Mouse (Mus musculus): ENCODE data around the gene Mrpl38. TPM values are rescaled to one million over a fixed set of nuclear protein-coding genes. Genes with fewer than 3 reads are reported as not detected.

Mrpl38 gene
- polyA plus RNA-seq, 1 experiment: 19.2 TPM

DNA sequence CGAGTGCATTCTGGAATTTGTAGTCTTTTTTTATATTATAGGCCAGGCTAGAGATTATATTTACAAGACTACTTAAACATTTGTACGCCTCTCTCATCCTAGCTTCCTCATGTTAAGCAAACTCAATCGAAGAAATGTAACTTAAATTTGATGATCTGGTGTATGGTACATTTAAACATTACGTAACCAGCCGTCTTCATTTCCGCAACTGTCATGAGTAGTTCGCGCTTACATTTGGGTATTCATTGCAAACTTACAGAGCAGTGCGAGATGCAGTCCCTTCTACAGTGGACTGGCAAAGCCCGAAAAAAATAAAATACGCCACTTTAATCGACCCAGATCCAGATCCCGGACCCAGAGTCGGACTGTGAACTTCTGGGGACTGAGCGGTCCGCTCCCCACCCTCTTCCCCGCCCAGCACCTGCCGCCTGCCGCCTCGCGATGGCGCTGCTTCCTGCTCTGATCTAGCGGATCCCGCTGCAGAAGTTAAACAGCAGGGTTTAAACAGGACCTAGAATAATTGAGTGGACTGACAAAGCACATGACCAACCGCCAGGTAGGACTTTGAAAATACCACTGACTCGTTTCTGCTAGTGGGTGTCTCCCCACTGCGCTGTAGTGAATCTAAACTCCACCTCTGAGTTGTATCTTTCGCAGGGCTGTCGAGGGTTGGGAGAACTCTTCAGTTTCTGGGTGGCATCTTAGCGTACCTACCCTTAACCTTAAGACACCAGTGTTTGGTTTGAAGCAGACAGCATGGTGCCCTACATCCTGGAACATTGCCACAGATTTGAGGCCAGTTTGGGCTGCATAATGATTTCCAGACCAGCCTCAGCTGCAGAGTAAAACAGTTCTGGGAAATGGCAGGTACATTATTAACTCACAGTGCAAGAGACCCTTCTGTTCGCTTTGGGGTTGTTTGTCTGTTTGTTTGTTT lies 51.2 kb downstream of the Mrpl38 start:
- H3K4me3 ChIP-seq (ENCODE audit: insufficient read depth, low read length): peak overlapping the region; percentile 62
- H3K27ac ChIP-seq (ENCODE audit: insufficient read depth, low read depth, low read length): peak overlapping the region; percentile 79
- H3K4me1 ChIP-seq (ENCODE audit: control insufficient read depth, insufficient read depth, low read length): peaks cover 26% of the 10 kb centered on the region
- TF ChIP-seq CTCF (IDR thresholded peaks at IDR 0.05; ENCODE audit: low read depth, low read length): peak; percentile 72
- no peak for TF ChIP-seq POLR2A (IDR thresholded peaks at IDR 0.05; ENCODE audit: borderline replicate concordance, low read depth, low read length)

GRCm38 (mm10) chr11:116086258-116087193 lies 52.1 kb downstream of the Mrpl38 start, which contains the start of gene Wbp2:
Gene Wbp2, minus strand, starts transcription at chr11:116086995.
- Histone ChIP-seq H3K4me1 (ENCODE audit: control insufficient read depth, insufficient read depth, low read length) (peaks cover 26% of the 10 kb centered on the region), H3K4me3 (ENCODE audit: insufficient read depth, low read length) (peak within 1 kb of the TSS; percentile 69), H3K27ac (ENCODE audit: insufficient read depth, low read depth, low read length) (peak within 1 kb of the TSS; percentile 80)
- TF ChIP-seq CTCF (IDR thresholded peaks at IDR 0.05; ENCODE audit: low read depth, low read length) (no peak), POLR2A (IDR thresholded peaks at IDR 0.05; ENCODE audit: borderline replicate concordance, low read depth, low read length) (no peak)

- no peak overlapping the region for H3K27ac ChIP-seq (ENCODE audit: insufficient read depth, low read depth, low read length)
- H3K4me1 ChIP-seq (ENCODE audit: control insufficient read depth, insufficient read depth, low read length): peaks cover 26% of the 10 kb centered on the region
Measured at GRCm38 (mm10) chr11:116084166-116084565, 54.5 kb downstream of the Mrpl38 start.

GRCm38 (mm10) chr11:116083096-116083672 lies 55.5 kb downstream of the Mrpl38 start:
- TF ChIP-seq CTCF (IDR thresholded peaks at IDR 0.05; ENCODE audit: low read depth, low read length): no peak
- TF ChIP-seq POLR2A (IDR thresholded peaks at IDR 0.05; ENCODE audit: borderline replicate concordance, low read depth, low read length): no peak
- no peak overlapping the region for H3K27ac ChIP-seq (ENCODE audit: insufficient read depth, low read depth, low read length)
- no peak overlapping the region for H3K4me3 ChIP-seq (ENCODE audit: insufficient read depth, low read length)
- H3K4me1 ChIP-seq (ENCODE audit: control insufficient read depth, insufficient read depth, low read length): peaks cover 21% of the 10 kb centered on the region

More at GRCm38 (mm10) chr11:116084166-116084565, 54.5 kb downstream of the Mrpl38 start:
- no peak overlapping the region for H3K4me3 ChIP-seq (ENCODE audit: insufficient read depth, low read length)
- TF ChIP-seq POLR2A (IDR thresholded peaks at IDR 0.05; ENCODE audit: borderline replicate concordance, low read depth, low read length) (no peak), CTCF (IDR thresholded peaks at IDR 0.05; ENCODE audit: low read depth, low read length) (no peak)

Other genes starting within 250 kb of the Mrpl38 start
- gene Smim5, start 238.9 kb downstream of the Mrpl38 start, polyA plus RNA-seq (2012; ENCODE audit: insufficient read depth, insufficient read length, missing spikeins): not detected in 2 replicates
- gene Smim6, start 226.9 kb downstream of the Mrpl38 start, polyA plus RNA-seq (2012; ENCODE audit: insufficient read depth, insufficient read length, missing spikeins): not detected in 2 replicates
- 23.6 and 24.5 TPM in 2 replicates for gene Sap30bp, start 205.6 kb downstream of the Mrpl38 start, polyA plus RNA-seq (2012; ENCODE audit: insufficient read depth, insufficient read length, missing spikeins)
- gene Recql5, start 205.4 kb downstream of the Mrpl38 start, polyA plus RNA-seq (2012; ENCODE audit: insufficient read depth, insufficient read length, missing spikeins): 19.9 and 21.5 TPM in 2 replicates
- 0.23 TPM in 1 of 2 replicates, not detected in the other for gene Itgb4, start 164.2 kb downstream of the Mrpl38 start, polyA plus RNA-seq (2012; ENCODE audit: insufficient read depth, insufficient read length, missing spikeins)
- gene Galk1, start 126.1 kb downstream of the Mrpl38 start, polyA plus RNA-seq (2012; ENCODE audit: insufficient read depth, insufficient read length, missing spikeins): 12.2 and 14.4 TPM in 2 replicates
- 431 and 432 TPM in 2 replicates for gene H3f3b, start 110.9 kb downstream of the Mrpl38 start, polyA plus RNA-seq (2012; ENCODE audit: insufficient read depth, insufficient read length, missing spikeins)
- gene Unk, start 108.5 kb downstream of the Mrpl38 start, polyA plus RNA-seq (2012; ENCODE audit: insufficient read depth, insufficient read length, missing spikeins): 24.9 and 28.1 TPM in 2 replicates
- gene Unc13d, start 60.9 kb downstream of the Mrpl38 start, polyA plus RNA-seq (2012; ENCODE audit: insufficient read depth, insufficient read length, missing spikeins): 23.2 and 32.3 TPM in 2 replicates
- 134 and 155 TPM in 2 replicates for gene Wbp2, start 51.9 kb downstream of the Mrpl38 start, polyA plus RNA-seq (2012; ENCODE audit: insufficient read depth, insufficient read length, missing spikeins)
- 32.1 and 38.5 TPM in 2 replicates for gene Trim47, start 11.7 kb downstream of the Mrpl38 start, polyA plus RNA-seq (2012; ENCODE audit: insufficient read depth, insufficient read length, missing spikeins)
- gene Trim65, start 7.7 kb downstream of the Mrpl38 start, polyA plus RNA-seq (2012; ENCODE audit: insufficient read depth, insufficient read length, missing spikeins): 22.4 and 23.4 TPM in 2 replicates
- gene Fbf1, start 29.3 kb upstream of the Mrpl38 start, polyA plus RNA-seq (2012; ENCODE audit: insufficient read depth, insufficient read length, missing spikeins): 21.1 and 26.4 TPM in 2 replicates
- gene Ten1, start 60.0 kb upstream of the Mrpl38 start, polyA plus RNA-seq (2012; ENCODE audit: insufficient read depth, insufficient read length, missing spikeins): 70.4 TPM in 2 replicates
- 47.0 and 47.6 TPM in 2 replicates for gene Acox1, start 60.2 kb upstream of the Mrpl38 start, polyA plus RNA-seq (2012; ENCODE audit: insufficient read depth, insufficient read length, missing spikeins)
- gene Evpl, start 99.2 kb upstream of the Mrpl38 start, polyA plus RNA-seq (2012; ENCODE audit: insufficient read depth, insufficient read length, missing spikeins): not detected in 2 replicates
- 42.5 and 43.7 TPM in 2 replicates for gene Srp68, start 135.3 kb upstream of the Mrpl38 start, polyA plus RNA-seq (2012; ENCODE audit: insufficient read depth, insufficient read length, missing spikeins)
- 0.41 TPM in 1 of 2 replicates, not detected in the other for gene Galr2, start 142.1 kb upstream of the Mrpl38 start, polyA plus RNA-seq (2012; ENCODE audit: insufficient read depth, insufficient read length, missing spikeins)
- gene Exoc7, start 168.4 kb upstream of the Mrpl38 start, polyA plus RNA-seq (2012; ENCODE audit: insufficient read depth, insufficient read length, missing spikeins): 71.8 and 88.2 TPM in 2 replicates
- gene Foxj1, start 196.5 kb upstream of the Mrpl38 start, polyA plus RNA-seq (2012; ENCODE audit: insufficient read depth, insufficient read length, missing spikeins): not detected in 2 replicates